Mouse (Mus musculus) forebrain, postnatal 0 days (tissue): ENCODE results near the gene Nprl3. TPM values are rescaled to one million over a fixed set of nuclear protein-coding genes. Genes with fewer than 3 reads are reported as not detected.

Experiments used
- ATAC-seq: fragments of 200-750 bp; cut with Nextera tagmentation; 2 replicates; pipeline ENCODE4 v1.8.0; 2017; ENCODE audit warnings: mild to moderate bottlenecking, moderate library complexity
- DNase-seq: peaks from one replicate; pipeline ENCODE4 v3.0.0-alpha.2; 2015
- H3K27ac ChIP-seq: fragments of 300-500 bp; sonication (generic); 2 replicates; pipeline ENCODE4 v1.5.1; 2014; ENCODE audit warnings: low read depth, mild to moderate bottlenecking, antibody characterized with exemption, low read length, moderate library complexity, mixed read lengths
- H3K27me3 ChIP-seq: fragments of 300-500 bp; sonication (generic); 2 replicates; pipeline ENCODE4 v1.6.1; 2014; ENCODE audit warnings: mild to moderate bottlenecking, low read length, mixed read lengths; ENCODE audit not compliant: insufficient read depth
- H3K36me3 ChIP-seq: fragments of 300-500 bp; sonication (generic); 2 replicates; pipeline ENCODE4 v1.6.1; 2014; ENCODE audit warnings: mild to moderate bottlenecking, moderate library complexity; ENCODE audit not compliant: insufficient read depth
- H3K4me1 ChIP-seq: fragments of 300-500 bp; sonication (generic); 2 replicates; pipeline ENCODE4 v1.6.1; 2014; ENCODE audit warnings: antibody characterized with exemption; ENCODE audit not compliant: insufficient read depth
- H3K4me2 ChIP-seq: fragments of 300-500 bp; sonication (generic); 2 replicates; pipeline ENCODE4 v1.6.1; 2014; ENCODE audit warnings: low read depth, mild to moderate bottlenecking, moderate library complexity
- H3K4me3 ChIP-seq: fragments of 300-500 bp; sonication (generic); 2 replicates; pipeline ENCODE4 v1.5.1; 2014; ENCODE audit warnings: low read depth, low read length, mixed read lengths
- H3K9ac ChIP-seq: fragments of 300-500 bp; sonication (generic); 2 replicates; pipeline ENCODE4 v1.6.1; 2014; ENCODE audit warnings: mild to moderate bottlenecking
- H3K9me3 ChIP-seq: fragments of 300-500 bp; sonication (generic); 2 replicates; pipeline ENCODE4 v1.6.1; 2016; ENCODE audit warnings: low read length
- CTCF ChIP-seq: sonication (generic); IDR thresholded peaks from 2 replicates; pipeline ENCODE4 v1.5.1; 2016; ENCODE audit warnings: antibody characterized with exemption, control low read depth, low read depth
- WGBS: fragments of 180-500 bp; shearing (Covaris S2); extraction: QIAGEN DNeasy Blood & Tissue Kit; methylation state at CpG from one replicate; pipeline ENCODE4 v1.1.7; 2014; 5-methylcytosine and 5-hydroxymethylcytosine counted together
- polyA plus RNA-seq: library from polyadenylated mRNA; unstranded; fragments of >200 nt; fragmentation: Nextera tagmentation; extraction: Ambion mirVana; gene quantifications from 2 replicates; pipeline ENCODE4 v1.2.1, GENCODE M21; 2015
- total RNA-seq: library from RNA; depleted of rRNA; stranded (reverse); fragments of >200 nt; gene quantifications from 2 replicates; pipeline ENCODE4 v1.2.3, GENCODE M21; 2014

Nprl3 gene
- total and polyA plus RNA-seq, 2 experiments from 2014 or later, result 38.1 to 51.9 TPM

GRCm38 (mm10) chr11:32267964-32268363 lies 457 bp upstream of the Nprl3 start:
- TF ChIP-seq CTCF, result no peak
- Histone ChIP-seq H3K27ac (peak overlapping the region; percentile 97), H3K27me3 (no peaks in the 10 kb centered on the region), H3K4me1 (peaks cover 5% of the 10 kb centered on the region; the same call in 1 of the 2 replicates), H3K4me3 (peak overlapping the region; percentile 83), H3K4me2 (peak overlapping the region; percentile 59), H3K36me3 (no peaks in the 10 kb centered on the region), H3K9ac (peak overlapping the region; percentile 99; the same call in 1 of the 2 replicates), H3K9me3 (no peaks in the 10 kb centered on the region)
- 16% methylated on average over 5 of the region's 5 CpGs for WGBS
- DNase-seq, result no peak
- peak; percentile 1 for ATAC-seq

DNA sequence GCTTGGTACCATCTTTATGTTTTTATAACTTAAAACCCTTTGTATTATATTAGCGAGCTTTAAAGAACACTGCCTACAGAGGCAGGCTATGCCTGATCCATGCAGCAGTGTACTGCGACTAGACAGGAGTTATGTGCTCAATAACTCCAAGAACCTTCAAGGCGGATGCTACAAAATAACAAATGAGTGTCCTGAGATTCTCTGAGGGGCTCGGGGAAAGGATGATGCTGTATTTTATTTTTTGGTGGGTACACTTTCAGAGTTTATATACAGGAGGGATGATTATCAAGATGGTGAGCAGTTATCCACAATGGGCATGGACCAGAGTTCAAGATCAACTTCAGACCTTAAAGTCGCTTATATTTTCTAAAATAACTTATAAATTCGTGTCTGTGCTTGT lies 731 bp downstream of the Nprl3 start:
- peak overlapping the region; percentile 99 for H3K9ac ChIP-seq
- peak overlapping the region; percentile 83 for H3K4me3 ChIP-seq
- no peaks in the 10 kb centered on the region for H3K27me3 ChIP-seq
- H3K27ac ChIP-seq, result peak overlapping the region; percentile 97
- H3K9me3 ChIP-seq, result no peaks in the 10 kb centered on the region
- 19% methylated on average over 6 of the region's 6 CpGs for WGBS
- H3K36me3 ChIP-seq, result no peaks in the 10 kb centered on the region
- H3K4me2 ChIP-seq, result peak overlapping the region; percentile 59
- TF ChIP-seq CTCF, result no peak
- DNase-seq, result peak; percentile 46
- ATAC-seq, result no peak
- H3K4me1 ChIP-seq, result peaks cover 5% of the 10 kb centered on the region; the same call in 1 of the 2 replicates

GRCm38 (mm10) chr11:32266194-32266593 lies 1.3 kb downstream of the Nprl3 start:
- Histone ChIP-seq H3K36me3 (0 out of 2 replicates have a peak, but pooled peaks cover under 1% of the 10 kb centered on the region), H3K27ac (no peak overlapping the region), H3K9ac (no peak overlapping the region), H3K27me3 (no peaks in the 10 kb centered on the region), H3K4me2 (no peak overlapping the region), H3K4me3 (no peak overlapping the region), H3K9me3 (no peaks in the 10 kb centered on the region), H3K4me1 (peaks cover 5% of the 10 kb centered on the region; the same call in 1 of the 2 replicates)
- TF ChIP-seq CTCF, result no peak
- no peak for ATAC-seq
- DNase-seq, result no peak
- 88% methylated on average over 6 of the region's 6 CpGs for WGBS

- WGBS, result 92% methylated on average over 3 of the region's 3 CpGs
- peaks cover 7% of the 10 kb centered on the region; the same call in 1 of the 2 replicates for H3K36me3 ChIP-seq
- H3K27me3 ChIP-seq, result no peaks in the 10 kb centered on the region
- TF ChIP-seq CTCF, result no peak
- H3K4me2 ChIP-seq, result no peak overlapping the region
- no peak overlapping the region for H3K9ac ChIP-seq
- H3K27ac ChIP-seq, result no peak overlapping the region
- peaks cover 5% of the 10 kb centered on the region; the same call in 1 of the 2 replicates for H3K4me1 ChIP-seq
- H3K4me3 ChIP-seq, result no peak overlapping the region
- no peaks in the 10 kb centered on the region for H3K9me3 ChIP-seq
- ATAC-seq (no peak), DNase-seq (no peak)
These were observed 2.3 kb downstream of the Nprl3 start for GRCm38 (mm10) chr11:32265117-32265738.

GRCm38 (mm10) chr11:32262674-32263415 lies 4.7 kb downstream of the Nprl3 start:
- DNase-seq, result no peak
- no peaks in the 10 kb centered on the region for H3K27me3 ChIP-seq
- no peaks in the 10 kb centered on the region for H3K9me3 ChIP-seq
- H3K9ac ChIP-seq, result no peak overlapping the region
- ATAC-seq, result no peak
- no peak overlapping the region for H3K27ac ChIP-seq
- H3K4me1 ChIP-seq, result peaks cover 2% of the 10 kb centered on the region; the same call in 1 of the 2 replicates
- H3K4me2 ChIP-seq, result no peak overlapping the region
- H3K36me3 ChIP-seq, result peaks cover 10% of the 10 kb centered on the region; the same call in 1 of the 2 replicates
- no peak for TF ChIP-seq CTCF
- 93% methylated on average over 10 of the region's 10 CpGs for WGBS
- H3K4me3 ChIP-seq, result no peak overlapping the region

DNA sequence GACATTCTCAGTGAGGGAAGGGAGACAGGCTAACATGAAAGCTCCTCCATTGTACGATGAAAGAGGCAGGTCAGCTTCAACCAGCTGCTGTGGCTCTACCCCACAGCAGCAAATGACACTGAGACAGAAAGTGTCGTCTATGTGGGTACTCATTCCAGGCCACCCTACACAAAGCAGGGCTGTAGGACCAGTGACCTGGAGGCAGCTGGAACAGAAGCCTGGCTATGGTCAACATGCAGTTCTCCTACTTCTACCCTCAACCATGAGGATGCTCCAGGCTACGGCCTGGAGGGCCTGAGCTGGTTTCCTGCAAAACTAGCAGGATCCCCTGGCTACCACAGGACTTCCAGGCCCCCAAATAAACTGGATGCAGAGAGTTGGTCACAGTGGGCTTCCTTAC lies 10.9 kb downstream of the Nprl3 start:
- no peak overlapping the region for H3K9ac ChIP-seq
- ATAC-seq (no peak), DNase-seq (no peak)
- H3K9me3 ChIP-seq, result no peaks in the 10 kb centered on the region
- no peak overlapping the region for H3K4me2 ChIP-seq
- TF ChIP-seq CTCF, result no peak
- peaks cover 33% of the 10 kb centered on the region for H3K36me3 ChIP-seq
- no peak overlapping the region for H3K27ac ChIP-seq
- no peak overlapping the region for H3K4me3 ChIP-seq
- WGBS, result 93% methylated on average over 3 of the region's 3 CpGs
- no peaks in the 10 kb centered on the region for H3K27me3 ChIP-seq
- no peaks in the 10 kb centered on the region for H3K4me1 ChIP-seq

- Histone ChIP-seq H3K36me3 (peaks cover 35% of the 10 kb centered on the region), H3K9me3 (no peaks in the 10 kb centered on the region), H3K27ac (no peak overlapping the region), H3K4me1 (no peaks in the 10 kb centered on the region), H3K4me2 (no peak overlapping the region), H3K27me3 (no peaks in the 10 kb centered on the region), H3K4me3 (no peak overlapping the region), H3K9ac (no peak overlapping the region)
- no peak for DNase-seq
- WGBS, result 96% methylated on average over 1 of the region's 1 CpGs
- no peak for TF ChIP-seq CTCF
- no peak for ATAC-seq
These were observed 11.4 kb downstream of the Nprl3 start for GRCm38 (mm10) chr11:32256146-32256545.
